Mouse (Mus musculus): Measurements from ENCODE around the gene Creb3l1.

Gene Creb3l1

DNA sequence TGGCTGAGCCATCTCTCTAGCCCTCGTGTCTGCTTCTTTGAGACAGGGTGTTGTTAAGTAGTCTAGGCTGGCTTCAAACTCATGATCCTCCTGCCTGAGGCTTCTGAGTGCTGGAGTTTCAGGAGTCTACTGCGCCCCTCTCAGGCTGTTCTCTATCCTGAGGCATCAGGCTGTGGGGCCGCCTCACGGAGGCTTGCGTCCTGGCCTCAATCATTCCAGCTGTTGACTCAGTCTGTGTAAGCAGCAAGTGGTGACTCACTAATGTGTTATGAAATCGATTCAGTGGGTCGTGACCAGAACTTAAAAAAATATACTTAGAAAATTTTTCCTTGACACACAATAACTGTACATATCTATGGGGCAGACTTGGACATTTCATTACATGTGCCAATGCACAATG, 19.7 kb downstream of the Creb3l1 start:
- DNase-seq (ENCODE audit: low spot score in 2 of 2): no peak

DNA sequence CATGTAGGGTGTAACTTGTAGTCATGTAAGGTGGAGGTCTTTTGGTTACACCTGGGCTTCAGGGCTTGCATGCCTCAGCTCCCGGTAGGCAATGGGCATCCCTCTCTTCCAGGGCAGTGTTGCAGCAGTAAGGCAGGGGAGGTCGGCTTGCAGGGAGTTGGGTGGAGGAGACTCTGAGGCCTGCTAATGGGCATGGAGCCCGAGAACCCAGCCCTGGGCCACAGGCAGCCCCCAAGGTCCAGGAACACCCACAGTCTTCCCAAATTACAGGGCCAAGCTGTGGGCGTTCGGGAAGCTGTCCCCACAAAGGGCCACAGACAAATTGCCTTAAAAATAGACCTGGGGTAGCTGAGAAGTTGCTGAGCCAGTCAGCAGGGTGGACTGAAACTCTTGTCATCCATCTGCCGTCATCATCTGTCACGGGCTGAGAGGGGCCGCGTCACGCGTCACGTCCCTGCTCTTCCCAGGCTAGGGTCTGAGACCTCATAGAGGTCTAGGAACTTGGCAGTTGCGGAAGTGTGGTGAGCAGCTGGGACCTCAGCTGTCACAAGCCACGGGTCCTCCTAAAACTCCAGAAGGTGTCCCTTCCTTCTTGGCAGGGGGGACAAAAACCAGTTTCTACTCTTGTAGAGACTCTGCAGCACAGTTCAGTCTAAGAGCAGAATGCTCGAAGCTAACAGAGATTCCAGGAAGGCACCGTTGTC, 26.2 kb downstream of the Creb3l1 start:
- DNase-seq (ENCODE audit: low spot score in 2 of 2): no peak

DNA sequence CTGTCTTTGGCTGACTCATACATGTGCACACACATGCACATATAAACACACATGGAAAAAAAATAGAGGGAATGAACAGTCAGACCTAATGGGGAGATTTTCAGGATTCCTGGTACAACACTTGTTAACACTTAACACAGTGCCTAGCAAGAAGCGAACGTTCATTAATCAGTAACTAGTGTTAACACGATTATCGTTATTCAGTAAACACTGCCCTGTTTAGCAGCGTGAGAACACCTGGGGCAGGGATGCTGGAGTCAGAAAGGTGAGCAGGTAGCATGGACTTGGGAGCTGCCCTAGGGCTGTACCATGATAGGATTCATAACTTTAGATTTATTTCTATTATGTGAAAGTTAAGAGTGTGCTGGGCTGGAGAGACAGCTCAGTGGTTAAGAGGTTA, 28.3 kb downstream of the Creb3l1 start:
- no peak for DNase-seq (ENCODE audit: low spot score in 2 of 2)

DNA sequence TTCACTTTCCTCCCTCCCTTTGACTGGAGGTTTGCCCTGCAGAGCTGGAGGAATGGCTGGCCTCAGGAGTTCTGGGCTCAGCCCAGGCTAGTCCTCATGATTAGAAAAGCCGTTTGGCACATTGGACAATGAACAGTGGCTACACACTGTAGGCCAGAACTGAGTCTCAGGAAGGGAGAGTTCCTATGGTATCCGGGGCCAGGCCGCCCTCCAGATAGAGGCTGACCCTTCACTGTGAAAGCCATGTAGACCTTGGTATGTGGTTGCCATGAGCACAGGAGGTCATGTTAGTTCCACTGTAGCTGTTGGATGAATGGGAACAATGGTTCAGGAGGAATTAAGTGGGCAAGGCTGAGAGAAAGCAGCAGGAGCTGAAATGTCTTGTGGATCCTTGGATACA, 30.9 kb downstream of the Creb3l1 start:
- DNase-seq (ENCODE audit: low spot score in 2 of 2): no peak

DNA sequence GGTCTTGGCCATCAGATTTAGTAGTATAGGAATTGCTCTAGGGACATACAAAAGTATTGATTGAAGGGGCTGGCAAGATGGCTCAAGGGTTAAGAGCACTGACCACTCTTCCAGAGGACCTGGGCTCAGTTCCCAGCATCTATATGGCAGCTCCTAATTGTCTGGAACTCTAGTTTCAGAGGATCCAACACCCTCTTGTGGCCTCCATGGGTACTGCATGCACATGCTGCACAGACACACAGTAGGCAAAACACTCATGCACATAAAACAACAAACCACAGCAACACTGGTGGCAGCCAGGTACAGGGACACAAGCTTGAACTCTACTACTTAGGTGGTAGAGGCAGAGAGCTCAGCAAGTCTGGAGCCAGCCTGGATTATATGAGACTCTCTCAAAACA, 34.6 kb downstream of the Creb3l1 start:
- no peak for DNase-seq (ENCODE audit: low spot score in 2 of 2)

DNA sequence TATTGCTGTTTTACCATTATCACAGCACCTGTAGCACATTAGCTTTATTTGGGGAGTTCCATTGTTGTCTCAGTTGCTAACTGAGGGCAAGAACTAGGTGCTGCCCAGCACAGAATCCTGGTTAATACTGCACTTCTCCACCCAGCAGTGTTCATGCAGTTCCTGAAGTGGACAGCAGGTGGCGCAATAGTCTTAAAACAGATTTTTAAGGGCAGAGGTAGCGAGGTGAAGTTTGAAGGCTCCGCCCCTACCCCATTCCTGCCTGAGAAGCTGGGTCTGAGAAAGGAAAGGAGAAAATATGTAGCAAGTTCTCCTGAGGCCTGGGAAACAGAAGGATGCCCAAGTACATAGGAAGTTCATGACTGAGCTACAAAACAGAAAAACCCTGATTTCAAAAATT, 36.8 kb downstream of the Creb3l1 start:
- peak; percentile 72 to 79 for DNase-seq (ENCODE audit: low spot score in 2 of 2)

DNA sequence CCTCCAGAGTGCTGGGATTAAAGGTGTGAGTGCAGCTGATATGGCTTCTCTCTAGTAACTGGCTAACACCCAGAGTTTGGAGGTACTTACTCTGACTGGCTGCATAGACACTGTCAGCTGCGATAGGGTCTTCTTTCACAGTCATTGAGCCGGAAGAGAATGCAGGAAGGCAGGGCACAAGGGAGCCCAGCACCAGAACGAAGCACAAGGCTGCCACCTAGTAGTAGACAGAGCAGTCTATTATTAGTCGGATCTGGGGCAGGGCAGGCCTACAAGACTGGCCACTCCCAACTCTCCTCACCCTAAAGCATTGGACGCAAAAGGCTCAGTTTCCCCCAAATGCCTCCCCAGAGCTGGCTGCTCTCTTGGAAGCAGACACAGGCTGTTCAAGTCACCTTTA, 38.2 kb downstream of the Creb3l1 start:
- DNase-seq (ENCODE audit: low spot score in 2 of 2): no peak

DNA sequence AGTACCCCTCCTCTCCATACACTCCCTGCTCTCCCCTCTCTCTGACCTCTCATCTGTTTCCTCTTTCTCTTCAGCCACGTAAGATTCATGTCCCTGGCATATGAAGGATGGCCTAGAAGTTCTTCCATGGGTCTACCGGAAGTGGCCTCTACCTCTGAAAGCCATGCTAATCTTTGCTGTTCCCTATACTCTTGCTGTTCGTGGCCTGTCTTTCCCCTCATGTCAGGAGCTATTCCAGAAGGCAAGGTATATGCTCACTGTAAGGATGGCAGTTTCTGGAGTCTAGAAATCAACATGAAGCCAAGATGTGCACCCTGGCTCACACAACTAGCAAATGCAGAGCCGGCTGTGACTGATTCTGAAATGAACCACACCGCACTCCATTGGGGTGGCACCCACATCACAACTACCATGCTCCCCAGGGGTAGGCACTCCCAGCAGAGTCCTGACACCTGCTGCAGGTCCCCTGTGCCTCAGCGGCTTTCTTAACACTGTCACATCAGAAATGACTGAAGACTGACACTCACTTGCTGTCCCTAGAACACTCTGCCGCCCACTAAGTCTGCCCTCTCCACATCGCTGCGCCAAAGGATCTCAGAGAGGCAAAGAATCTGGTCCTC, 39.3 kb downstream of the Creb3l1 start:
- DNase-seq (ENCODE audit: low spot score in 2 of 2): no peak

DNA sequence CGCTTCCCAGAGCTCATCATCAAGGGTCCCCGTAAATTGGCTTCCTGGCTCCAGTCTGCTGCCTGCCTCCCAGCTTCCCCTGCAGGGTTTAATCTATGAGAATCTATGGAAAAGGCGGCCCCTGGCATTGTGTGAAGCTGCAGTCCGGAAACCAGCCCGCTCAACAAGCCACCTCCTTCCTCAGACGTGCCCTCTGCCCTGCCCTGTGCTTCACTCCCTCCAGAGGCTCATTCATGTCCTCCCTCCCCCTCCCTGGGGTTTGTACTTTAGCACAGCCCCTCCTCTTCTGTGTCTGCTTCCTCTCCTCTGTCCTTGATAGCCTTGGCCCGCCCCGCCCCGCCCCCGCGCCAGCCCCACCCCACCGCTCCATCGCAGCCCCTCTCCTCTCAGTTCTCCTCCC, 39.9 kb downstream of the Creb3l1 start:
- peak; percentile 67 to 77 for DNase-seq (ENCODE audit: low spot score in 2 of 2)

DNA sequence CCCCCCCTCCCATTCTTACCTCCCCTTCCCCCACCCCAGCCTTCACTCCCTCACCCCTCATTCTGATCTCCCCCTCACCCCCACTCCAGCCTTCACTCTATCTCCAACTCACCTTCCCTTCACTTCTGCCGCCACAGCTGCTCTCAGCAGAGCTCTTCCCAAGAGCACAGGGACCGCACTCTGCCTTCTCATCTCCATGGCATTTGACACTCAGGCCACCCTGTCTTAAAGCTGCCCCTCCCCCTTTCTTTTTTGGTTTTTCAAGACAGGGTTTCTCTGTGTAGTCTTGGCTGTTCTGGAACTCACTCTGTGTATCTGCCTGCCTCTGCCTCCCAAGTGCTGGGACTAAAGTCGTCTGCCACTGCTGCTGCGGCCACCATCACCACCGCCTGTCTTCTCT, 43.5 kb downstream of the Creb3l1 start:
- DNase-seq (ENCODE audit: low spot score in 2 of 2): no peak

DNA sequence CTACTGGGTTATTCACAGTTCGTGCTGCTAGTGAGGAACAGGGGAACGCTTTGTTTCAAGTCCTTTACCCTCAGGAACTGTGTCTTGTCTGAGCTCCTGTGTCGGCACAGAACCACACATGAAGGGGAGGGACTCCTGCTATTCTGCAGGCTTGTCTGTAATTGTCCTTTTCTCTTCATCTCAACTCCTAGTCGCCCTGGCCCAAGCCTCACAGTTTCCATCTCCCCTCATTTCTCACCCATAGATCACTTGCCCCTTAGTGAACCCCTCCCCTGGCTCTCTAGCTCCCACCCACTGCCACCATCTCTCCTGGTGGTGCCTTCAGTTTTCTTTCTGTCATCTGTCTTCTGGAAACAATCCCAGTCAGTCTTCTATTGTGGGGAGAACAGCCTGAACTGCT, 44.1 kb downstream of the Creb3l1 start:
- no peak for DNase-seq (ENCODE audit: low spot score in 2 of 2)

DNA sequence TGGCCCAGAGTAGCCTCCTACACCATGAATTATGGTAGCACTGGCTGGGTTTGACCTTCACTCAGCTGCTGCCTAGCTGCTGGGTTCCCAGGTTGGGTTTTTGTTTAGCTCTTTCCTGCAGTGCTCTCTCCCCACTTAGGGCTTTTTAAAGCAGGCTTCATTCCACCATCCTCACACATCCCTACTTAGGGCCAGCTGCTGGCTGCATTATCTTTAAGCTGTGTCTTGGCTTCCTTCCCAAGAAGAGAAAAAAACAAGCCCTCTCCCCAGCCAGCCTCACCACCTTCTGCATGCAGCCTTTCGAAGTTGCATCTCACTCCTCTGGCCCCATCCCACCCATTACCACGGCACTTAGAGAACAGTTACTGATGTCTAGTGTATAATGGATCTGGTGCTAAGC, 45.8 kb downstream of the Creb3l1 start:
- no peak for DNase-seq (ENCODE audit: low spot score in 2 of 2)

DNA sequence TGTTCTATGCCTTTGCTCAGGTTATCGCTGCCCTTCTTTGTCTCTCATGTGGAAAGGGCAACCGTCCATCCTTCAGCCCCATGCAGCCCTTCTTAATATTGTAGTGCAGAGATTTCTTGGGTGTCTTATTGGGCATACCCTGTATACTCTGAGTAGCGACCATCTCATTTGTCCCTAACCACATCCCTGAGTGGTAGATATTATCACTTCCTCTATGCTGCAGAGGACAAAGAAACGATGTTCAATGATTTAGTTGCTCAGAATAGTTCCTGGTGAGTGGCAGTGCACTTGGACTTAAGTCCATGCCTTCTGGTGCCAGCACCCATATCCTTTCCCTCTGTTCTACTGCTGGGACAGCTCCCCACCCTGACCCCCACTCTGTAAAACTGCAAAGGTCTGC, 46.3 kb downstream of the Creb3l1 start:
- no peak for DNase-seq (ENCODE audit: low spot score in 2 of 2)

DNA sequence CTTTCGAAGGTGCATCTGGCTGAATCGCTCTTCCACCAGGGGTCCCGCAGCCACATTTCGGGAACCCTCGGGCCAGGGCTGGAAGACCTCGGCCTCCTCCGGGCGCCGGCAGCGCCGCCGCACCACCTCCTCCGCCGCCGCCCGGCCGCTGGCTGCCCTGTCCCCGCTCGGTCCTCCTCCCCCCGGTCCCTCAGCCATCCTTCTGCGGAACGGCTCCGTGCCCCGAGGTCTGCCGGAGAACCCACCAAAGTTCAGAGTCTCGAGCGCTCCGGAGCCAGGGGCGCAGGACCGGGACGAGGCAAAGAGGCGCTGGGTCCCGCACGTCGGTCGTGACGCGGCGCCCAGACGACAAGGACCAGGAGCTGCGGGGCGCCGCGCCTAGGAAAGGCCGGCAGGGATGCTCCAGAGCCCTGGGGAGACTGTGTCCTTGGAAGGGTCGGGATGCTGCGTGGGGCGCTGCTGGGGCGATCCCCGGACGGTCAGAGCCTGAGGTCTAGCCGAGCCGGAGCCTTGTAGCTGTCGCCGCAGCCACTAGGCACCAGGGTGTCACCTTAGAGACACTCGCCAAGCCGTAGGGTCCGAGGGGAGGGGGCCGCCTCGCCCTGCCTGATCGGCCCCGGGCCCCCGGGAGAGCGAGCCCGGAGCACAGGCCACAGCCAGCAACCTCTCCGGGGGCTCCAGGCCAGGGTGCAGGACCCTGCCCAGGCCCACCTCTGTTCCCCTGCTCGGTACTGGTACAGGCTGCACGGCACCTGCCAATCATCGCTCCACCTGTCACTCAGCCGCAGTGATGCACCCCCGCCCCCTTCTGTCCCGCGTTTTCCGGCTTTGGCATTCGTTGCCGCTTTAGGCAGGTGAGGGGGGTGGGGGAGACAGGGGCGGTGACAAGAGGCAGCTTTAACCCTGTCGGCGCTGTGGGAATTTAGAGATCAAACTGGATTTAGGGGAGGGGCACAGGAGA, 48.4 kb downstream of the Creb3l1 start, which contains the start of gene Dgkz:
TSS of gene Dgkz (minus strand) at position 284 of the 961 bp plus-strand sequence.
- DNase-seq (ENCODE audit: low spot score in 2 of 2): no peak

DNA sequence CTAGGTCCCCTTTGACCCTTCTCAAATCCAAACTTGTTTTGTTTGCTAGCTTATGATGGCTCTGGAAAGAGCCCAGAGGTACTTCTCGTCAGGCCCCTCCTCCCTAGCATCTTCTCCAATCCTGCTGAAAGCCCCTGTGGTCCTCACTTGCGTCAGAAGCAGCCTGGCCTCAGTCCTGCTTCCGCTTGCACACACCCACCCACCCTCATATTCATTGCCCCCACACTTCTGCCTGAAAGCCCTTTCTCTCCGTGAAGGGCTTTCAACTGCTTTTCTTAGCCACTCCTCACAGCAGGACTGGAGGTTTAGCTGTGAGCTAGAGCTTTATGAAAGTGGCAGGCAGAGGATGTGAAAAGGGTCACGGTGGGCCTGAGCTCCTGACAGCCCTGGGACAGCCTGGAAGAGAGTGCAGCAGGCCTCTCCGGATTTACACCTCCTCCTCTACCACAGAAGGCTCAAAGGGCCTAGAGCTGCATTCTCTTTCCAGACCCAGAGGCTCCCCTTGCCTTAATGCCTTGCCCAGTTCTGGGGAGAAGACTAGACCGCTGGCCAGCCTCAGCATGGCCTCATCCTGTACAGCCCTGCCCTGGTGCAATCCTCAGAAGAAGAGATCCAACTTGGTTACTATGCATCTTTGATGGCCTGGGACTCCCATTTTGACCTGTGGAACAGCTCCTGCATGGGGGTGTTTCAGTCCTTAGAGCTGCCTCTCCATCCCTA, 50.7 kb downstream of the Creb3l1 start:
- DNase-seq (ENCODE audit: low spot score in 2 of 2): no peak

DNA sequence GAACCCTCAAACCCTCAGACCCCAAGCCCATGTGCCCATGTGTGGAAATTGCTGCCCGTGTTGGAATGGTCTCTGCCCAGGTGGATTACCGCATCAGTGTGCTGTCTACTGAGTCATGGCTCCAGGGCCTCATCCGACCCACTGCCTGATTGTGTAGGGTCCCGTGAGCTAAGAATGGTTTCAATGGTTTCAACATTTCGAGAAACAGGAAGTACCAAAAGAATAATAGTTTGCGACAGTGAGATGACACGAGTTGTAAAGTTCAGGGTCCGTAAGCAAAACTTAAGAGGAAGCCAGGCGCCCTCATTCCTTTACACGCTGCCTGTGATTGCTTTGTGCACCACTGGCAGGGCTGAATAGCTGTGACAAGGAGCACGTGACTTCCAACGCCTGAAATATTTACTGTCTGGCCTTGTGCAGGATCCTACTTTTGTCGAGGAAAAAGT, 52.2 kb downstream of the Creb3l1 start:
- peak in 1 of 2 experiments; percentile 59 for DNase-seq (ENCODE audit: low spot score in 2 of 2)

DNA sequence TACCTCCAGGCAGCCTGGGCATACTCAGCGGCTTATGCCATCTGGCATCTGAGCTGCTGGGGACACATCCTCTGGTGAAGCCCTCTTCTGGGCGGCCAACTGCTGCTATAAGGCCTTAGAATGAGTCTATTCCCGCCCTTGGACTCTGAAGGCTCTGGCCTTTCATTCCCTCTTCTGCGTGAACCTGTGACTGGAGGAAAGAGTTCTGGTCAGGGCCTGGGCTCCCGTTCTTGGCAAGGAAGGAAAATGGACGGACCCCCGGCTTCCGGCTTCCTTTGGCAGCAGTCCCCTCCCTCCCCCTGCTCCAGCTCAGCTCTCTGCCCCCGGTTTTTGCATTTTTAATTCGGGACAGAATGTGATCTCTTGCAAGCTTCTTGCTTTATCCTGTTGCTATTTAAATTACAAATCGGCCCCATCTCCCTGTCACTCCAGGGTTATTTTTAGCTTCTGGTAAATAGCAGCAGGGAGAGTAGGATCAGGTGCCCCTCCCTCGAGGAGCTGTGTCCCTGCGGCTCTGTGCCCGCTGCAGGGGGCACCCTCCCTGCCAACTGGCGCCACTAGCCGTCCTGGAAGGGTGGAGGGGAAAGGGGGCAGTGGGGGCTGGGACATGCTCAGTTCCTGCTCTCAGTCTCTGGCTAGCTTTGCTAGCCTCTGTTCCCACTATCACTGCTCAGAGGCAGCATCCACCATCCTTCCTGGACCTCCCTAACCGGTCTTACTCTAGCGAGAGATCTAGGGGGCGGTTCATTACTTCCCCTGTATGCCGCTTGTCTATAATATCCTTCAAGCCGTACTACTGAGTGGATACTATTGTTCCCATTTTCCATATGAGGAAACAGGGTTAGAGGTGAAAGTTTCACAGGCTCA, 52.8 kb downstream of the Creb3l1 start:
- DNase-seq (ENCODE audit: low spot score in 2 of 2): no peak

DNA sequence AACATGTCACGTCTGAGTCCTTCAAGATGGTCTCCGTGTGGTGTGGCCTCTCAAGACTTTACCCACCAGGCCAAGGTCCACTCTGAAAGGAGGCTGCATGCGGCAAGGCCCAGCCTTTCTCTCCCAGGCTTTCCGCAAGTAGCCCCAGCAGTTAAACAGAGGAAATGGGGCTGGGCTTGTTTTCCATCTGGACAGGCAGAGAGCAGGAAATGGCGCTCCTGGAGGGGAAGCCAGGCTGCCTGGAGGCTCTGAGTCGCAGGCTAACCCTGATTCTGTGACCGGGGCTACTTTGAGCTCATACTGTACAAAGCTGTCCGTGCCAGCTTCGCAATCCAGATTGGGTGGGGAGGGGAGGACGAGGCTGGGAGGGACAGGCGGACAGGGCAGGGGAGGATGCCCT, 56.3 kb downstream of the Creb3l1 start:
- no peak for DNase-seq (ENCODE audit: low spot score in 2 of 2)

DNA sequence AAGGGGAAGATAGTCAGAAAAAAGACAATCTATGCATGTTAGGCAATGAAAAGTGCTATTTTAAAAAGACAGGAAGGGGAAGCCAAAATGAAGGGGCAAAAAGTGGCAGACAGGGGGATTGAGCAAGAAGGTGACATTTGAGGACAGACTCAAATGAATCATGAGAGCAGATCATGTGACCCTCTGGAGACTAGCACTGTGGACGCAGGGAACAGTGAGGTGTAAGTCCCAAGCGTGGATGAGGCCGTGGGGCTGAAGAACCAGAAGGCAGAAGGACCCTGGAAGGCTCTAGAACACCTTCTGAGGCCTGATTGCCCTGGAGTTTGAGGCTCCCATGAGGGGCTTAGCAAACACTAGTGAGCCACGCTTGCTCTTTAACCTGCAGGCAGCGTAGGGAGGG, 57.9 kb downstream of the Creb3l1 start:
- DNase-seq (ENCODE audit: low spot score in 2 of 2): no peak

DNA sequence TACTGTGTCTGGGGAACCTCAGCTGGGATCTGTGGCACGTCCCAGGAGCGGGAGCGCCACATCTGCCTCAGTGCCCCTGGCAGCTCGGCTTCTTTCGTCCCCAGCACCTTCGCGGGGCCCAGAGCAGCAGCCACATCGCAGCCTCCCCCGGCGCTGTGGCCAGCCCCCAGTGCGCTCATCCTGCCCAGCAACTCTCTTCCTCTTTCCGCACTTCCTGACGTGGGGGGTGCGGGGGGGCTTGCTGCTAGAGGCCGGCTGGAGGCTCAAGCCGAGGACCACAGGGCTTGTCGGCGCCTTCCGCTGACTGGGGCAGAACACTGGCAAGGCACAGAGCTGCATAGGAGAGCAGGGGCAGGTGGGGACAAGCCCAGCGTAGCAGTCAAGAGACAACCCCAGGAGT, 58.9 kb downstream of the Creb3l1 start:
- peak; percentile 66 to 70 for DNase-seq (ENCODE audit: low spot score in 2 of 2)
